Mouse (Mus musculus) testis, adult 2 months (tissue): Measurements from ENCODE around the gene Adgrl2.

ENCODE experiments used
- CTCF ChIP-seq: fragments of 200-500 bp; IDR thresholded peaks from 2 replicates; pipeline ENCODE4 v1.5.1; 2012; ENCODE audit warnings: low read depth, mild to moderate bottlenecking, inconsistent platforms, low read length, moderate library complexity; ENCODE audit not compliant: control insufficient read depth, insufficient read depth, insufficient replicate concordance
- POLR2A ChIP-seq: fragments of 200-500 bp; IDR thresholded peaks from 2 replicates; pipeline ENCODE4 v1.6.1; 2012; ENCODE audit warnings: low read depth, mild to moderate bottlenecking, inconsistent platforms, low read length, moderate library complexity; ENCODE audit not compliant: control insufficient read depth

DNA sequence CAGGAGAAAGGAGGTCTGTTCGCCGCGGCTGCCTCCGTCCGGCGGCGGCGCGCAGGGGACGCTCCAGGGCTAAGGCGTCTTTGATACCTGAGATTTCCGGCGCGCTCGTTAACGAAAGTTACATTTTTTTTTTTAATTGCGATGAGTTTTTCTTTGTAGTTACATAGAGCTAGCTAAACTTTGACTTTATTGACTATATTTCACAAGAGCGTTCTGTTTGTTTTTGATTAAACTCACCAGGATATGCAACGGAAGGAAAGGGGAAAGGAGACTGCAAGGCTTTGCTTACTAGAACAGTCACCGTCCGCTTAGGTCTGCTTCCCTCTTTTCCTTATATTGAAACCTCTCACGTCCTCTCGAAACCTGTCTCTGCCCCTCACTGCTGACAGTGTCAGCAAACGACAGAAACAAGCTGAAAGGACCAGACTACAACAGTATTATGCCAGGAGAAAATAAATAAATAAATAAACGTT, at the start of gene Adgrl2:
- TF ChIP-seq POLR2A (no peak), CTCF (no peak)
